Mouse (Mus musculus) cerebellum, postnatal 14 days (tissue): ENCODE measurements around the gene Mcm5.

Source experiments
- DNase-seq, 2 experiments: peaks; one replicate each; pipeline ENCODE4 v3.0.0; 2021; ENCODE audit warnings: mixed read lengths in 2 of 2

Mcm5 gene

GRCm38 (mm10) chr8:75103376-75103878 is 5.9 kb upstream of the Mcm5 start:
- no peak for DNase-seq

GRCm38 (mm10) chr8:75108527-75109235 is 688 bp upstream of the Mcm5 start:
- DNase-seq: peak; percentile 89 to 92

GRCm38 (mm10) chr8:75110093-75110492 is 724 bp downstream of the Mcm5 start:
- DNase-seq: peak in 1 of 2 experiments; percentile 9

- no peak for DNase-seq
Observed at GRCm38 (mm10) chr8:75118505-75118904, 9.1 kb downstream of the Mcm5 start.

GRCm38 (mm10) chr8:75119287-75119686 is 9.9 kb downstream of the Mcm5 start:
- no peak for DNase-seq

- DNase-seq: no peak
Observed at GRCm38 (mm10) chr8:75119747-75120146, 10.4 kb downstream of the Mcm5 start.

- no peak for DNase-seq
Observed at GRCm38 (mm10) chr8:75127406-75127805, 18.0 kb downstream of the Mcm5 start.

GRCm38 (mm10) chr8:75132485-75132884 is 23.1 kb downstream of the Mcm5 start:
- DNase-seq: peak; percentile 80 to 87

GRCm38 (mm10) chr8:75133399-75133798 is 24.0 kb downstream of the Mcm5 start:
- DNase-seq: no peak

- peak; percentile 89 to 91 for DNase-seq
Observed at GRCm38 (mm10) chr8:75134603-75135391, 25.4 kb downstream of the Mcm5 start.

GRCm38 (mm10) chr8:75135756-75136155 is 26.4 kb downstream of the Mcm5 start:
- DNase-seq: no peak

GRCm38 (mm10) chr8:75136256-75136655 is 26.9 kb downstream of the Mcm5 start:
- DNase-seq: no peak

- no peak for DNase-seq
Observed at GRCm38 (mm10) chr8:75137536-75137935, 28.2 kb downstream of the Mcm5 start.

GRCm38 (mm10) chr8:75150911-75151610 is 41.7 kb downstream of the Mcm5 start:
- DNase-seq: peak; percentile 82 to 83

- no peak for DNase-seq
Observed at GRCm38 (mm10) chr8:75151743-75152142, 42.4 kb downstream of the Mcm5 start.

GRCm38 (mm10) chr8:75152505-75153082 is 43.2 kb downstream of the Mcm5 start:
- DNase-seq: no peak

- DNase-seq: no peak
Observed at GRCm38 (mm10) chr8:75154855-75155478, 45.6 kb downstream of the Mcm5 start.

- no peak for DNase-seq
Observed at GRCm38 (mm10) chr8:75155740-75156322, 46.5 kb downstream of the Mcm5 start.

GRCm38 (mm10) chr8:75157471-75158230 is 48.3 kb downstream of the Mcm5 start:
- DNase-seq: no peak

- peak; percentile 80 to 89 for DNase-seq
Observed at GRCm38 (mm10) chr8:75169363-75169762, 60.0 kb downstream of the Mcm5 start.

- no peak for DNase-seq
Observed at GRCm38 (mm10) chr8:75172009-75172685, 62.8 kb downstream of the Mcm5 start.
